Mouse (Mus musculus): ENCODE results near the gene Cpa2. TPM values are rescaled to one million over a fixed set of nuclear protein-coding genes. Genes with fewer than 3 reads are reported as not detected.
A peak's percentile ranks its signal among the peaks of the same experiment; 100 is the strongest.

Gene Cpa2
- polyA plus RNA-seq, 1 experiment from 2014 or later: 4.0 TPM

- Histone ChIP-seq H3K27ac (ENCODE audit: low read depth, low read length) (no peak overlapping the region), H3K9ac (ENCODE audit: low read length) (no peak overlapping the region), H3K9me3 (ENCODE audit: control insufficient read depth, low read length) (no peaks in the 10 kb centered on the region), H3K4me1 (replicated peaks; ENCODE audit: control insufficient read depth, insufficient read depth, low read length) (no peaks in the 10 kb centered on the region), H3K4me2 (ENCODE audit: low read depth, low read length, severe bottlenecking) (no peak overlapping the region), H3K4me3 (ENCODE audit: low read depth, low read length) (no peak overlapping the region), H3K36me3 (ENCODE audit: control insufficient read depth, insufficient read depth, low read length) (no peaks in the 10 kb centered on the region), H3K27me3 (ENCODE audit: control insufficient read depth, insufficient read depth, low read length) (no peaks in the 10 kb centered on the region)
- peak; percentile 40 for DNase-seq (ENCODE audit: low spot score)
- ATAC-seq (replicated peaks; ENCODE audit: low FRiP score): no peak
- WGBS: 96% methylated on average over 8 of the region's 8 CpGs
These were observed 55.0 kb downstream of the Cpa2 start for GRCm38 (mm10) chr6:30596230-30596898.

- DNase-seq (ENCODE audit: low spot score) (peak; percentile 35), ATAC-seq (replicated peaks; ENCODE audit: low FRiP score) (no peak)
- no peak overlapping the region for H3K4me3 ChIP-seq (ENCODE audit: low read depth, low read length)
- no peaks in the 10 kb centered on the region for H3K27me3 ChIP-seq (ENCODE audit: control insufficient read depth, insufficient read depth, low read length)
- no peaks in the 10 kb centered on the region for H3K9me3 ChIP-seq (ENCODE audit: control insufficient read depth, low read length)
- no peak overlapping the region for H3K9ac ChIP-seq (ENCODE audit: low read length)
- no peak overlapping the region for H3K4me2 ChIP-seq (ENCODE audit: low read depth, low read length, severe bottlenecking)
- H3K36me3 ChIP-seq (ENCODE audit: control insufficient read depth, insufficient read depth, low read length): no peaks in the 10 kb centered on the region
- H3K4me1 ChIP-seq (replicated peaks; ENCODE audit: control insufficient read depth, insufficient read depth, low read length): no peaks in the 10 kb centered on the region
- no peak overlapping the region for H3K27ac ChIP-seq (ENCODE audit: low read depth, low read length)
- WGBS: 68% methylated on average over 3 of the region's 3 CpGs
These were observed 58.7 kb downstream of the Cpa2 start for GRCm38 (mm10) chr6:30600033-30600432.

DNA sequence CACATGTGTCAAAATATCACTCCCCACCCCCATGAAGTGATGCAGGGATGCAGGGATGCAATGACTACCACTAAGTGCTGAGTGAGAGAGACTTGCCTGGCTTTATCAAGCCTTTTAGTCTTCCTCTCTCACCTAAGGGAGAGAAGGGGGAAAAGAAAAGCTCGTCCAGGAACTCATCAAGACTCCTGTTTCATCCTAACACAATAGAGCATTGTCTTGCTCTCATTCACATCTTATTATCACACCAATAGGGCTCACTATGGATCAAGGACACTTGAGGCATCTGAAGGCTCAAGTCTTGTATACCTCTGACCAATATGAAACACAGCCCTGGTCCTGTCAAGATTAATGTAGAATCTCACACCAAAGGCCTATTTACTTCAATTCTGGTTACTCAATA lies 59.6 kb downstream of the Cpa2 start:
- Histone ChIP-seq H3K27ac (ENCODE audit: low read depth, low read length) (no peak overlapping the region), H3K9me3 (ENCODE audit: control insufficient read depth, low read length) (no peaks in the 10 kb centered on the region), H3K4me1 (replicated peaks; ENCODE audit: control insufficient read depth, insufficient read depth, low read length) (no peaks in the 10 kb centered on the region), H3K4me2 (ENCODE audit: low read depth, low read length, severe bottlenecking) (no peak overlapping the region), H3K36me3 (ENCODE audit: control insufficient read depth, insufficient read depth, low read length) (no peaks in the 10 kb centered on the region), H3K9ac (ENCODE audit: low read length) (no peak overlapping the region), H3K4me3 (ENCODE audit: low read depth, low read length) (no peak overlapping the region), H3K27me3 (ENCODE audit: control insufficient read depth, insufficient read depth, low read length) (no peaks in the 10 kb centered on the region)
- DNase-seq (ENCODE audit: low spot score): peak; percentile 9
- WGBS: 72% methylated on average over 1 of the region's 1 CpGs
- ATAC-seq (replicated peaks; ENCODE audit: low FRiP score): no peak

GRCm38 (mm10) chr6:30604342-30604867 lies 63.0 kb downstream of the Cpa2 start:
- Histone ChIP-seq H3K9me3 (ENCODE audit: control insufficient read depth, low read length) (no peaks in the 10 kb centered on the region), H3K4me1 (replicated peaks; ENCODE audit: control insufficient read depth, insufficient read depth, low read length) (no peaks in the 10 kb centered on the region), H3K27me3 (ENCODE audit: control insufficient read depth, insufficient read depth, low read length) (no peaks in the 10 kb centered on the region), H3K27ac (ENCODE audit: low read depth, low read length) (no peak overlapping the region), H3K4me2 (ENCODE audit: low read depth, low read length, severe bottlenecking) (no peak overlapping the region), H3K36me3 (ENCODE audit: control insufficient read depth, insufficient read depth, low read length) (no peaks in the 10 kb centered on the region), H3K4me3 (ENCODE audit: low read depth, low read length) (no peak overlapping the region), H3K9ac (ENCODE audit: low read length) (no peak overlapping the region)
- ATAC-seq (replicated peaks; ENCODE audit: low FRiP score) (no peak), DNase-seq (ENCODE audit: low spot score) (peak; percentile 33)
- 81% methylated on average over 7 of the region's 7 CpGs for WGBS

DNA sequence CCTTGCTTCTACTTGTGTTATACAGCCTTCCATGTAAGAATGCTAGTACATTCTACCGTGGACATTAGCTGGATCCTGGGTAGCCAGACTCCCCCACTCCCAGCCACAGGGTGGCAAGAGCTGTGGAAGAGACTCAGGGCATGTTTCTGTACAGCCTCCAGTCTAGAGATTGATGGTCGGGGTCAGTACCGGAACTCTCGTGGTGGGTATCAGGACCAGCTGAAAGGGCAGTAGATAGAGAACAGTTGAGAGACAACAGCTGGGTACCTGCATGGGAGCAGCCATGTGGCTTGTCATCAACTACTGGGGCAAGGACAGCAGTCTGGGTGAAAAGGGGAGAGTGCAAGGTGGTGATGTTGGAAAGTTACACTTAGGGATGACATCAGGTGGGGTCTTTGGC lies 63.7 kb downstream of the Cpa2 start:
- Histone ChIP-seq H3K9ac (ENCODE audit: low read length) (no peak overlapping the region), H3K27me3 (ENCODE audit: control insufficient read depth, insufficient read depth, low read length) (no peaks in the 10 kb centered on the region), H3K9me3 (ENCODE audit: control insufficient read depth, low read length) (no peaks in the 10 kb centered on the region), H3K4me2 (ENCODE audit: low read depth, low read length, severe bottlenecking) (no peak overlapping the region), H3K4me3 (ENCODE audit: low read depth, low read length) (no peak overlapping the region), H3K4me1 (replicated peaks; ENCODE audit: control insufficient read depth, insufficient read depth, low read length) (0 out of 2 replicates have a peak, but pooled peaks cover under 1% of the 10 kb centered on the region), H3K36me3 (ENCODE audit: control insufficient read depth, insufficient read depth, low read length) (no peaks in the 10 kb centered on the region), H3K27ac (ENCODE audit: low read depth, low read length) (no peak overlapping the region)
- no peak for ATAC-seq (replicated peaks; ENCODE audit: low FRiP score)
- WGBS: 96% methylated on average over 4 of the region's 4 CpGs
- DNase-seq (ENCODE audit: low spot score): peak; percentile 26

DNA sequence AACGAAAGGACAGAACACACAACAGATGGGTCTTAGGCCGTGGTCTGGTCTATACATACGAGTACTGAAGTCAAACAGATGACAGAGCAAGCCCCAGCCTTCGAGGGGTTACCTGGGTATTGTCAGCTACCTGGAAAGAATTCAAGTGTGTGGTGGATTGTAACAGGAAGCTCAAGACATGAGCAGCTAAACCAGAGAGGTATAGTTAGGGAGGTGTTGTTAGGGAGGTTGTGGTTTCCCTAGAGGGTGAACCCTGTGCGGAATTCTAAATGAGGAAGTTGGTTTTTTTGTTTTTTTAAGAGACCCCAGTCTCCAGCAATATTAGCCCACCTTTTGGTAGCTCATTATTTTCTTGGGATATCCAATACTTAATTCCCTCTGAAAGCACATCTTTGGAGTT lies 64.3 kb downstream of the Cpa2 start:
- no peak overlapping the region for H3K9ac ChIP-seq (ENCODE audit: low read length)
- ATAC-seq (replicated peaks; ENCODE audit: low FRiP score) (no peak), DNase-seq (ENCODE audit: low spot score) (peak; percentile 27)
- H3K4me3 ChIP-seq (ENCODE audit: low read depth, low read length): no peak overlapping the region
- H3K27me3 ChIP-seq (ENCODE audit: control insufficient read depth, insufficient read depth, low read length): no peaks in the 10 kb centered on the region
- H3K4me2 ChIP-seq (ENCODE audit: low read depth, low read length, severe bottlenecking): no peak overlapping the region
- H3K36me3 ChIP-seq (ENCODE audit: control insufficient read depth, insufficient read depth, low read length): no peaks in the 10 kb centered on the region
- H3K27ac ChIP-seq (ENCODE audit: low read depth, low read length): no peak overlapping the region
- peaks cover 3% of the 10 kb centered on the region; the same call in 1 of the 2 replicates for H3K4me1 ChIP-seq (replicated peaks; ENCODE audit: control insufficient read depth, insufficient read depth, low read length)
- H3K9me3 ChIP-seq (ENCODE audit: control insufficient read depth, low read length): no peaks in the 10 kb centered on the region
- 94% methylated on average over 5 of the region's 5 CpGs for WGBS

DNA sequence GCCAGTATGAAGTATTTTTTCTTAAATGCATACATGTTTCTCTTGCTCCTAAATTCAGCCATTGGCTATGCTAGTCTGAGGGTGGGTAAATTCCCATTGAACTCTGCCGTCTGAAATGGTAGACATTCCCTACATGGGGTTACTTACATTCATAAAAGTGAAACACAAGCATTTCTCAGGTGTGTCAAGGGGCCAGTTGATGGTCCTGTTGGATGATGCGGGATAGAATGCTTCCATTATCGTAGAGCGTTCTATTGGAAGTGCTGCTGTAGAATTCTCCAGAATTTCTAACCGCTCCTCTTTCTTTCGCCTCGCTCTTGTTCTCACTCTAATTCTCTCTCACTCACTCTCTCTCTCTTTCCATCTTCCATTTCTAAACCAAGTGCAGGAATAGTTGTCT lies 69.3 kb downstream of the Cpa2 start, which contains the start of gene Cpa5:
TSS of gene Cpa5 (plus strand) at position 301 of the 400 bp plus-strand sequence.
- Histone ChIP-seq H3K27ac (ENCODE audit: low read depth, low read length) (peak within 1 kb of the TSS; percentile 68), H3K4me3 (ENCODE audit: low read depth, low read length) (no peak within 1 kb of the TSS), H3K9me3 (ENCODE audit: control insufficient read depth, low read length) (no peaks in the 10 kb centered on the region), H3K27me3 (ENCODE audit: control insufficient read depth, insufficient read depth, low read length) (no peaks in the 10 kb centered on the region), H3K4me2 (ENCODE audit: low read depth, low read length, severe bottlenecking) (no peak within 1 kb of the TSS), H3K9ac (ENCODE audit: low read length) (no peak within 1 kb of the TSS), H3K36me3 (ENCODE audit: control insufficient read depth, insufficient read depth, low read length) (no peaks in the 10 kb centered on the region), H3K4me1 (replicated peaks; ENCODE audit: control insufficient read depth, insufficient read depth, low read length) (peaks cover 20% of the 10 kb centered on the region)
- WGBS: 53% methylated on average over 7 of the region's 7 CpGs
- DNase-seq (ENCODE audit: low spot score) (no peak), ATAC-seq (replicated peaks; ENCODE audit: low FRiP score) (no peak)

DNA sequence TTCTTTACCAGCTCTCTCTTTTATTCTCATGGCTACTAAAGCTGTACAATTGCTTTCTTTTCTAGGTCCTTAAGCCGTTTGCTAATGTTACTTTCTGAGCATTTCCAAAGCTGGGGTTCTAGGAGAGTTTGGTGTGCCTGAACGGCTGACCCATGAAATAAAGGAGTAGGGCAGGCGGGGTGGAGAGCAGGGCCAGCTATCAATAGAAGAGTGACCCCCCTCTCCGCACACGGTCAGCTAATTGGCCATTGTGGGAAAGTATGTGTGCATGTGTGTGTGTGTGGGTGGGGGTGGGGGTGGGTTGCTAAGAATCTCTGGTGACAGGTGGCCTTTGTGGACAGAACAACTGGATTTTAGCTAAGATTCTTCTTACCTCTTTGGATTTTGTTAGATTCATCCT lies 69.8 kb downstream of the Cpa2 start:
- no peak overlapping the region for H3K9ac ChIP-seq (ENCODE audit: low read length)
- WGBS: 20% methylated on average over 5 of the region's 5 CpGs
- peak; percentile 74 for ATAC-seq (replicated peaks; ENCODE audit: low FRiP score)

More for the DNA sequence above, 69.8 kb downstream of the Cpa2 start:
- peak overlapping the region; percentile 48; the same call in 1 of the 2 replicates for H3K27ac ChIP-seq (ENCODE audit: low read depth, low read length)
- no peaks in the 10 kb centered on the region for H3K9me3 ChIP-seq (ENCODE audit: control insufficient read depth, low read length)
- H3K4me3 ChIP-seq (ENCODE audit: low read depth, low read length): no peak overlapping the region
- no peak overlapping the region for H3K4me2 ChIP-seq (ENCODE audit: low read depth, low read length, severe bottlenecking)
- no peaks in the 10 kb centered on the region for H3K27me3 ChIP-seq (ENCODE audit: control insufficient read depth, insufficient read depth, low read length)
- peak; percentile 58 for DNase-seq (ENCODE audit: low spot score)
- no peaks in the 10 kb centered on the region for H3K36me3 ChIP-seq (ENCODE audit: control insufficient read depth, insufficient read depth, low read length)
- peaks cover 24% of the 10 kb centered on the region for H3K4me1 ChIP-seq (replicated peaks; ENCODE audit: control insufficient read depth, insufficient read depth, low read length)
